Mouse (Mus musculus) myocyte (in vitro differentiated cells): Measurements from ENCODE around the gene Ccl25.

Experiments
- E2F4 ChIP-seq: IDR thresholded peaks from one replicate; pipeline ENCODE4 v1.6.1; 2011; ENCODE audit warnings: mild to moderate bottlenecking, control low read depth, moderate library complexity; ENCODE audit not compliant: insufficient read depth
- POLR2A ChIP-seq: IDR thresholded peaks from one replicate; pipeline ENCODE4 v1.6.1; 2011; ENCODE audit warnings: low read depth, mild to moderate bottlenecking, control low read depth, moderate library complexity; ENCODE audit not compliant: insufficient read length
- POLR2AphosphoS2 ChIP-seq: IDR thresholded peaks from one replicate; pipeline ENCODE4 v1.6.1; 2011; ENCODE audit warnings: low read depth, control low read depth; ENCODE audit not compliant: insufficient read length
- TCF12 ChIP-seq: IDR thresholded peaks from one replicate; pipeline ENCODE4 v1.6.1; 2011; ENCODE audit warnings: mild to moderate bottlenecking, control low read depth; ENCODE audit not compliant: poor library complexity, insufficient read depth, severe bottlenecking

GRCm38 (mm10) chr8:4313254-4314124, 11.5 kb upstream of the Ccl25 start:
- TF ChIP-seq TCF12 = no peak
- no peak for TF ChIP-seq POLR2A
- no peak for TF ChIP-seq E2F4
- no peak for TF ChIP-seq POLR2AphosphoS2
